Mouse (Mus musculus) hindbrain, embryonic 10.5 days (tissue): ENCODE measurements around the gene Akap6. TPM values are rescaled to one million over a fixed set of nuclear protein-coding genes. Genes with fewer than 3 reads are reported as not detected.

Source experiments
- DNase-seq: peaks from one replicate; pipeline ENCODE4 v3.0.0-alpha.2; 2017; ENCODE audit warnings: low spot score
- H3K27ac ChIP-seq: fragments of 300-500 bp; sonication (generic); 2 replicates; pipeline ENCODE4 v1.5.1; 2016; ENCODE audit warnings: mild to moderate bottlenecking, moderate library complexity
- H3K27me3 ChIP-seq: fragments of 300-500 bp; sonication (generic); 2 replicates; pipeline ENCODE4 v1.6.1; 2016; ENCODE audit warnings: mild to moderate bottlenecking; ENCODE audit not compliant: poor library complexity, insufficient read depth, severe bottlenecking
- H3K36me3 ChIP-seq: fragments of 300-500 bp; sonication (generic); 2 replicates; pipeline ENCODE4 v1.6.1; 2016; ENCODE audit warnings: mild to moderate bottlenecking, moderate library complexity
- H3K4me1 ChIP-seq: fragments of 300-500 bp; sonication (generic); replicated peaks from 2 replicates; pipeline ENCODE4 v1.6.1; 2016; ENCODE audit warnings: mild to moderate bottlenecking
- H3K4me3 ChIP-seq: fragments of 300-500 bp; sonication (generic); 2 replicates; pipeline ENCODE4 v1.5.1; 2016; ENCODE audit warnings: mild to moderate bottlenecking, moderate library complexity
- H3K9me3 ChIP-seq: fragments of 300-500 bp; sonication (generic); 2 replicates; pipeline ENCODE4 v1.6.1; 2016; ENCODE audit warnings: mild to moderate bottlenecking, moderate library complexity
- WGBS: fragments of 180-500 bp; shearing (Covaris S2); methylation state at CpG from one replicate; pipeline ENCODE4 v1.1.7; 2016; 5-methylcytosine and 5-hydroxymethylcytosine counted together
- polyA plus RNA-seq: library from polyadenylated mRNA; unstranded; fragments of >200 nt; fragmentation: Nextera tagmentation; extraction: Ambion mirVana; gene quantifications from 2 replicates; pipeline ENCODE4 v1.2.1, GENCODE M21; 2016

The Akap6 gene
- polyA plus RNA-seq, 1 experiment from 2014 or later: 18.7 TPM

- DNase-seq: no peak
- Histone ChIP-seq H3K27me3 (no peaks in the 10 kb centered on the region), H3K36me3 (no peaks in the 10 kb centered on the region), H3K27ac (peak overlapping the region; percentile 35; the same call in 1 of the 2 replicates), H3K4me3 (no peak overlapping the region), H3K9me3 (peaks cover 6% of the 10 kb centered on the region; the same call in 1 of the 2 replicates), H3K4me1 (peaks cover 16% of the 10 kb centered on the region)
- WGBS: 28% methylated on average over 1 of the region's 1 CpGs
These were observed 425.5 kb downstream of the Akap6 start for GRCm38 (mm10) chr12:53124696-53125095.

- H3K27ac ChIP-seq: peak overlapping the region; percentile 35; the same call in 1 of the 2 replicates
- WGBS: 79% methylated on average over 4 of the region's 4 CpGs
- no peak for DNase-seq
These were observed 426.1 kb downstream of the Akap6 start for GRCm38 (mm10) chr12:53125286-53125685.

GRCm38 (mm10) chr12:53134196-53134595 is 435.0 kb downstream of the Akap6 start:
- 83% methylated on average over 2 of the region's 2 CpGs for WGBS
- H3K27ac ChIP-seq: no peak overlapping the region
- no peaks in the 10 kb centered on the region for H3K27me3 ChIP-seq
- H3K4me3 ChIP-seq: no peak overlapping the region
- H3K4me1 ChIP-seq: no peaks in the 10 kb centered on the region
- peaks cover 2% of the 10 kb centered on the region for H3K36me3 ChIP-seq
- no peaks in the 10 kb centered on the region for H3K9me3 ChIP-seq
- no peak for DNase-seq

More at GRCm38 (mm10) chr12:53125286-53125685, 426.1 kb downstream of the Akap6 start:
- Histone ChIP-seq H3K36me3 (no peaks in the 10 kb centered on the region), H3K4me1 (peaks cover 15% of the 10 kb centered on the region), H3K4me3 (no peak overlapping the region), H3K27me3 (no peaks in the 10 kb centered on the region), H3K9me3 (peaks cover 6% of the 10 kb centered on the region; the same call in 1 of the 2 replicates)

- no peak for DNase-seq
- no peak overlapping the region for H3K27ac ChIP-seq
- no peaks in the 10 kb centered on the region for H3K9me3 ChIP-seq
- no peaks in the 10 kb centered on the region for H3K4me1 ChIP-seq
- no peak overlapping the region for H3K4me3 ChIP-seq
- no peaks in the 10 kb centered on the region for H3K27me3 ChIP-seq
- 89% methylated on average over 3 of the region's 3 CpGs for WGBS
- H3K36me3 ChIP-seq: peaks cover 30% of the 10 kb centered on the region
These were observed 438.1 kb downstream of the Akap6 start for GRCm38 (mm10) chr12:53137331-53137730.

- Histone ChIP-seq H3K9me3 (no peaks in the 10 kb centered on the region), H3K27me3 (no peaks in the 10 kb centered on the region), H3K4me1 (0 out of 2 replicates have a peak, but pooled peaks cover 2% of the 10 kb centered on the region), H3K27ac (0 out of 2 replicates have a peak overlapping the region, but pooled peaks have one; percentile 1), H3K4me3 (no peak overlapping the region), H3K36me3 (peaks cover 28% of the 10 kb centered on the region)
- WGBS: 70% methylated on average over 6 of the region's 6 CpGs
- no peak for DNase-seq
These were observed 445.0 kb downstream of the Akap6 start for GRCm38 (mm10) chr12:53144122-53144695.

- peaks cover 27% of the 10 kb centered on the region for H3K36me3 ChIP-seq
- peaks cover 5% of the 10 kb centered on the region; the same call in 1 of the 2 replicates for H3K9me3 ChIP-seq
- DNase-seq: no peak
- WGBS: 98% methylated on average over 10 of the region's 10 CpGs
- 0 out of 2 replicates have a peak overlapping the region, but pooled peaks have one; percentile 1 for H3K27ac ChIP-seq
- H3K27me3 ChIP-seq: no peaks in the 10 kb centered on the region
- no peak overlapping the region for H3K4me3 ChIP-seq
- 0 out of 2 replicates have a peak, but pooled peaks cover 2% of the 10 kb centered on the region for H3K4me1 ChIP-seq
These were observed 445.6 kb downstream of the Akap6 start for GRCm38 (mm10) chr12:53144760-53145159.

GRCm38 (mm10) chr12:53145516-53145915 is 446.3 kb downstream of the Akap6 start:
- H3K4me3 ChIP-seq: no peak overlapping the region
- no peak for DNase-seq
- no peak overlapping the region for H3K27ac ChIP-seq
- peaks cover 30% of the 10 kb centered on the region for H3K36me3 ChIP-seq
- H3K27me3 ChIP-seq: no peaks in the 10 kb centered on the region
- H3K9me3 ChIP-seq: peaks cover 8% of the 10 kb centered on the region; the same call in 1 of the 2 replicates
- 77% methylated on average over 4 of the region's 4 CpGs for WGBS
- H3K4me1 ChIP-seq: 0 out of 2 replicates have a peak, but pooled peaks cover 2% of the 10 kb centered on the region

- peaks cover 8% of the 10 kb centered on the region; the same call in 1 of the 2 replicates for H3K9me3 ChIP-seq
- 0 out of 2 replicates have a peak, but pooled peaks cover 2% of the 10 kb centered on the region for H3K4me1 ChIP-seq
- no peak for DNase-seq
- no peaks in the 10 kb centered on the region for H3K27me3 ChIP-seq
- H3K27ac ChIP-seq: no peak overlapping the region
- WGBS: 76% methylated on average over 11 of the region's 11 CpGs
- H3K36me3 ChIP-seq: peaks cover 22% of the 10 kb centered on the region
- no peak overlapping the region for H3K4me3 ChIP-seq
These were observed 447.4 kb downstream of the Akap6 start for GRCm38 (mm10) chr12:53146460-53147050.

GRCm38 (mm10) chr12:53147696-53148095 is 448.5 kb downstream of the Akap6 start:
- WGBS: 85% methylated on average over 11 of the region's 11 CpGs
- Histone ChIP-seq H3K27me3 (no peaks in the 10 kb centered on the region), H3K4me3 (no peak overlapping the region), H3K9me3 (peaks cover 8% of the 10 kb centered on the region; the same call in 1 of the 2 replicates), H3K27ac (no peak overlapping the region), H3K4me1 (0 out of 2 replicates have a peak, but pooled peaks cover 2% of the 10 kb centered on the region), H3K36me3 (peaks cover 14% of the 10 kb centered on the region)
- no peak for DNase-seq

- no peak for DNase-seq
- no peaks in the 10 kb centered on the region for H3K27me3 ChIP-seq
- no peaks in the 10 kb centered on the region for H3K36me3 ChIP-seq
- 88% methylated on average over 8 of the region's 8 CpGs for WGBS
- no peaks in the 10 kb centered on the region for H3K9me3 ChIP-seq
- H3K4me3 ChIP-seq: no peak overlapping the region
- no peak overlapping the region for H3K27ac ChIP-seq
- no peaks in the 10 kb centered on the region for H3K4me1 ChIP-seq
These were observed 469.2 kb downstream of the Akap6 start for GRCm38 (mm10) chr12:53168189-53169003.

- no peaks in the 10 kb centered on the region for H3K27me3 ChIP-seq
- no peak overlapping the region for H3K27ac ChIP-seq
- 0 out of 2 replicates have a peak, but pooled peaks cover 4% of the 10 kb centered on the region for H3K4me1 ChIP-seq
- no peaks in the 10 kb centered on the region for H3K36me3 ChIP-seq
- no peak overlapping the region for H3K4me3 ChIP-seq
- WGBS: 93% methylated on average over 7 of the region's 7 CpGs
- no peaks in the 10 kb centered on the region for H3K9me3 ChIP-seq
- DNase-seq: no peak
These were observed 492.3 kb downstream of the Akap6 start for GRCm38 (mm10) chr12:53191435-53191834.

- 71% methylated on average over 5 of the region's 5 CpGs for WGBS
- H3K9me3 ChIP-seq: no peaks in the 10 kb centered on the region
- no peak overlapping the region for H3K4me3 ChIP-seq
- H3K4me1 ChIP-seq: 0 out of 2 replicates have a peak, but pooled peaks cover 4% of the 10 kb centered on the region
- H3K27me3 ChIP-seq: no peaks in the 10 kb centered on the region
- no peaks in the 10 kb centered on the region for H3K36me3 ChIP-seq
- no peak overlapping the region for H3K27ac ChIP-seq
- no peak for DNase-seq
These were observed 494.5 kb downstream of the Akap6 start for GRCm38 (mm10) chr12:53193664-53194063.
